Mouse (Mus musculus) embryonic facial prominence, embryonic 14.5 days (tissue): Measurements from ENCODE around the gene Pgap3. TPM values are rescaled to one million over a fixed set of nuclear protein-coding genes. Genes with fewer than 3 reads are reported as not detected.
"Not testable (repeated sequence)": the region's sequence is repeated elsewhere in the genome, so short reads cannot be mapped to it uniquely, and the experiment has no call there.

Experiments
- ATAC-seq: fragments of 200-750 bp; cut with Nextera tagmentation; 2 replicates; pipeline ENCODE4 v1.8.0; 2017; ENCODE audit warnings: low read depth, moderate number of reproducible peaks, moderate TSS enrichment
- DNase-seq: peaks from one replicate; pipeline ENCODE4 v3.0.0-alpha.2; 2015; ENCODE audit warnings: low spot score
- H3K27ac ChIP-seq: fragments of 300-500 bp; sonication (generic); replicated peaks from 2 replicates; pipeline ENCODE4 v1.5.1; 2014; ENCODE audit warnings: low read depth, mild to moderate bottlenecking, low read length, moderate library complexity
- H3K27me3 ChIP-seq: fragments of 300-500 bp; sonication (generic); replicated peaks from 2 replicates; pipeline ENCODE4 v1.6.1; 2014; ENCODE audit warnings: low read length; ENCODE audit not compliant: control insufficient read depth, insufficient read depth
- H3K36me3 ChIP-seq: fragments of 300-500 bp; sonication (generic); 2 replicates; pipeline ENCODE4 v1.6.1; 2014; ENCODE audit warnings: low read length, mixed read lengths; ENCODE audit not compliant: control insufficient read depth, insufficient read depth
- H3K4me1 ChIP-seq: fragments of 300-500 bp; sonication (generic); 2 replicates; pipeline ENCODE4 v1.6.1; 2014; ENCODE audit warnings: antibody characterized with exemption, low read length; ENCODE audit not compliant: control insufficient read depth, insufficient read depth
- H3K4me2 ChIP-seq: fragments of 300-500 bp; sonication (generic); 2 replicates; pipeline ENCODE4 v1.6.1; 2014; ENCODE audit warnings: low read depth, mild to moderate bottlenecking, low read length, moderate library complexity, mixed read lengths
- H3K4me3 ChIP-seq: fragments of 300-500 bp; sonication (generic); 2 replicates; pipeline ENCODE4 v1.5.1; 2014; ENCODE audit warnings: low read depth, mild to moderate bottlenecking, low read length
- H3K9ac ChIP-seq: fragments of 300-500 bp; sonication (generic); 2 replicates; pipeline ENCODE4 v1.6.1; 2014; ENCODE audit warnings: low read depth, mild to moderate bottlenecking, low read length, moderate library complexity, mixed read lengths
- H3K9me3 ChIP-seq: fragments of 300-500 bp; sonication (generic); 2 replicates; pipeline ENCODE4 v1.6.1; 2016; ENCODE audit warnings: low read length; ENCODE audit not compliant: control insufficient read depth
- WGBS: fragments of 180-500 bp; shearing (Covaris S2); extraction: QIAGEN DNeasy Blood & Tissue Kit; methylation state at CpG from one replicate; pipeline ENCODE4 v1.1.7; 2014; 5-methylcytosine and 5-hydroxymethylcytosine counted together
- polyA plus RNA-seq: library from polyadenylated mRNA; unstranded; fragments of >200 nt; fragmentation: Nextera tagmentation; extraction: Ambion mirVana; gene quantifications from 2 replicates; pipeline ENCODE4 v1.2.1, GENCODE M21; 2014

Gene Pgap3
- polyA plus RNA-seq, 1 experiment from 2014 or later, result 9.3 TPM

GRCm38 (mm10) chr11:98383261-98384030 lies 16.8 kb downstream of the Pgap3 start, which contains the start of gene Tcap:
Gene Tcap (plus strand): TSS chr11:98383811.
- ATAC-seq, result no peak

GRCm38 (mm10) chr11:98382405-98382804 lies 17.9 kb downstream of the Pgap3 start:
- DNase-seq, ATAC-seq, H3K4me3 ChIP-seq, H3K9ac ChIP-seq, H3K27ac ChIP-seq, H3K4me1 ChIP-seq, H3K9me3 ChIP-seq, H3K4me2 ChIP-seq: not testable (repeated sequence)
- WGBS, result 38% methylated on average over 2 of the region's 2 CpGs
- peaks cover 30% of the 10 kb centered on the region for H3K27me3 ChIP-seq
- peaks cover 37% of the 10 kb centered on the region for H3K36me3 ChIP-seq

More at GRCm38 (mm10) chr11:98383261-98384030, 16.8 kb downstream of the Pgap3 start, which contains the start of gene Tcap:
- no peak within 1 kb of the TSS for H3K4me2 ChIP-seq
- H3K4me3 ChIP-seq, result no peak within 1 kb of the TSS
- no peaks in the 10 kb centered on the region for H3K4me1 ChIP-seq
- 50% methylated on average over 14 of the region's 14 CpGs for WGBS
- no peaks in the 10 kb centered on the region for H3K9me3 ChIP-seq
- no peak for DNase-seq
- no peak within 1 kb of the TSS for H3K9ac ChIP-seq
- peaks cover 26% of the 10 kb centered on the region for H3K36me3 ChIP-seq
- no peak within 1 kb of the TSS for H3K27ac ChIP-seq
- peaks cover 40% of the 10 kb centered on the region for H3K27me3 ChIP-seq

- no peak for ATAC-seq
- WGBS, result 90% methylated on average over 2 of the region's 2 CpGs
- no peak overlapping the region for H3K9ac ChIP-seq
Measured at GRCm38 (mm10) chr11:98381651-98382050, 18.6 kb downstream of the Pgap3 start.

GRCm38 (mm10) chr11:98380106-98380505 lies 20.2 kb downstream of the Pgap3 start:
- Histone ChIP-seq H3K9me3 (no peaks in the 10 kb centered on the region), H3K9ac (no peak overlapping the region), H3K4me1 (no peaks in the 10 kb centered on the region), H3K4me2 (no peak overlapping the region), H3K27ac (no peak overlapping the region), H3K4me3 (no peak overlapping the region), H3K36me3 (peaks cover 59% of the 10 kb centered on the region), H3K27me3 (peaks cover 7% of the 10 kb centered on the region; the same call in 1 of the 2 replicates)
- DNase-seq (no peak), ATAC-seq (no peak)
- 76% methylated on average over 6 of the region's 6 CpGs for WGBS

More at GRCm38 (mm10) chr11:98381651-98382050, 18.6 kb downstream of the Pgap3 start:
- no peaks in the 10 kb centered on the region for H3K9me3 ChIP-seq
- H3K27ac ChIP-seq, result no peak overlapping the region
- no peak for DNase-seq
- H3K4me1 ChIP-seq, result no peaks in the 10 kb centered on the region
- no peak overlapping the region for H3K4me3 ChIP-seq
- peaks cover 44% of the 10 kb centered on the region for H3K36me3 ChIP-seq
- H3K4me2 ChIP-seq, result no peak overlapping the region
- peaks cover 22% of the 10 kb centered on the region for H3K27me3 ChIP-seq

- Histone ChIP-seq H3K4me2 (no peak overlapping the region), H3K4me3 (no peak overlapping the region), H3K9ac (no peak overlapping the region), H3K4me1 (no peaks in the 10 kb centered on the region), H3K9me3 (no peaks in the 10 kb centered on the region), H3K27me3 (no peaks in the 10 kb centered on the region), H3K36me3 (peaks cover 67% of the 10 kb centered on the region), H3K27ac (no peak overlapping the region)
- ATAC-seq (no peak), DNase-seq (no peak)
- 95% methylated on average over 7 of the region's 7 CpGs for WGBS
Measured at GRCm38 (mm10) chr11:98379379-98379778, 20.9 kb downstream of the Pgap3 start.

- H3K4me3 ChIP-seq, result no peak overlapping the region
- H3K4me2 ChIP-seq, result no peak overlapping the region
- no peaks in the 10 kb centered on the region for H3K4me1 ChIP-seq
- no peaks in the 10 kb centered on the region for H3K27me3 ChIP-seq
- no peak for DNase-seq
- H3K9me3 ChIP-seq, result no peaks in the 10 kb centered on the region
- ATAC-seq, result no peak
- WGBS, result 81% methylated on average over 11 of the region's 11 CpGs
- H3K36me3 ChIP-seq, result peaks cover 73% of the 10 kb centered on the region
- H3K27ac ChIP-seq, result no peak overlapping the region
- no peak overlapping the region for H3K9ac ChIP-seq
Measured at GRCm38 (mm10) chr11:98377787-98378186, 22.5 kb downstream of the Pgap3 start.

GRCm38 (mm10) chr11:98376756-98377155 lies 23.5 kb downstream of the Pgap3 start:
- Histone ChIP-seq H3K4me1 (no peaks in the 10 kb centered on the region), H3K4me2 (no peak overlapping the region), H3K27ac (no peak overlapping the region), H3K36me3 (peaks cover 73% of the 10 kb centered on the region), H3K4me3 (no peak overlapping the region), H3K9ac (no peak overlapping the region), H3K27me3 (no peaks in the 10 kb centered on the region), H3K9me3 (no peaks in the 10 kb centered on the region)
- ATAC-seq (no peak), DNase-seq (no peak)
- WGBS, result 75% methylated on average over 5 of the region's 5 CpGs

- 87% methylated on average over 8 of the region's 8 CpGs for WGBS
- Histone ChIP-seq H3K4me2 (no peak overlapping the region), H3K4me3 (no peak overlapping the region), H3K27ac (no peak overlapping the region), H3K9me3 (no peaks in the 10 kb centered on the region), H3K36me3 (peaks cover 55% of the 10 kb centered on the region), H3K27me3 (no peaks in the 10 kb centered on the region), H3K9ac (no peak overlapping the region), H3K4me1 (0 out of 2 replicates have a peak, but pooled peaks cover 3% of the 10 kb centered on the region)
- DNase-seq (no peak), ATAC-seq (no peak)
Measured at GRCm38 (mm10) chr11:98374266-98374665, 26.0 kb downstream of the Pgap3 start.

- H3K27ac ChIP-seq, result no peak overlapping the region
- H3K9me3 ChIP-seq, result no peaks in the 10 kb centered on the region
- H3K4me1 ChIP-seq, result 0 out of 2 replicates have a peak, but pooled peaks cover 3% of the 10 kb centered on the region
- H3K36me3 ChIP-seq, result peaks cover 44% of the 10 kb centered on the region
- no peak overlapping the region for H3K4me3 ChIP-seq
- H3K27me3 ChIP-seq, result no peaks in the 10 kb centered on the region
- 89% methylated on average over 6 of the region's 6 CpGs for WGBS
- no peak for DNase-seq
- H3K4me2 ChIP-seq, result no peak overlapping the region
- H3K9ac ChIP-seq, result no peak overlapping the region
- no peak for ATAC-seq
Measured at GRCm38 (mm10) chr11:98373244-98373643, 27.0 kb downstream of the Pgap3 start.
